Mouse (Mus musculus) kidney, embryonic 16.5 days (tissue): ENCODE data around the gene Myod1. TPM values are rescaled to one million over a fixed set of nuclear protein-coding genes. Genes with fewer than 3 reads are reported as not detected.

Experiments
- ATAC-seq: fragments of 200-750 bp; cut with Nextera tagmentation; 2 replicates; pipeline ENCODE4 v1.8.0; 2017; ENCODE audit warnings: moderate TSS enrichment; ENCODE audit not compliant: low FRiP score, low TSS enrichment
- H3K27ac ChIP-seq: fragments of 300-500 bp; sonication (generic); 2 replicates; pipeline ENCODE4 v1.5.1; 2014; ENCODE audit warnings: low read length
- H3K27me3 ChIP-seq: fragments of 300-500 bp; sonication (generic); 2 replicates; pipeline ENCODE4 v1.6.1; 2014; ENCODE audit warnings: low read length, control low read depth, mixed read lengths; ENCODE audit not compliant: insufficient read depth
- H3K36me3 ChIP-seq: fragments of 300-500 bp; sonication (generic); 2 replicates; pipeline ENCODE4 v1.6.1; 2014; ENCODE audit warnings: low read length, control low read depth, mixed read lengths; ENCODE audit not compliant: insufficient read depth
- H3K4me1 ChIP-seq: fragments of 300-500 bp; sonication (generic); 2 replicates; pipeline ENCODE4 v1.6.1; 2014; ENCODE audit warnings: low read length, control low read depth, mixed read lengths; ENCODE audit not compliant: insufficient read depth
- H3K4me2 ChIP-seq: fragments of 300-500 bp; sonication (generic); replicated peaks from 2 replicates; pipeline ENCODE4 v1.6.1; 2014; ENCODE audit warnings: low read depth, low read length
- H3K4me3 ChIP-seq: fragments of 300-500 bp; sonication (generic); 2 replicates; pipeline ENCODE4 v1.5.1; 2014; ENCODE audit warnings: mild to moderate bottlenecking, low read length
- H3K9ac ChIP-seq: fragments of 300-500 bp; sonication (generic); replicated peaks from 2 replicates; pipeline ENCODE4 v1.6.1; 2014; ENCODE audit warnings: low read length
- H3K9me3 ChIP-seq: fragments of 300-500 bp; sonication (generic); 2 replicates; pipeline ENCODE4 v1.6.1; 2016; ENCODE audit warnings: low read length, control low read depth
- WGBS: fragments of 180-500 bp; shearing (Covaris S2); extraction: QIAGEN DNeasy Blood & Tissue Kit; methylation state at CpG from one replicate; pipeline ENCODE4 v1.1.7; 2014; 5-methylcytosine and 5-hydroxymethylcytosine counted together
- polyA plus RNA-seq: library from polyadenylated mRNA; unstranded; fragments of >200 nt; fragmentation: Nextera tagmentation; extraction: Ambion mirVana; gene quantifications from 2 replicates; pipeline ENCODE4 v1.2.1, GENCODE M21; 2015

The Myod1 gene
- polyA plus RNA-seq: 0.69 and 0.81 TPM in 2 replicates

GRCm38 (mm10) chr7:46376172-46377007 is at the start of gene Myod1:
Gene Myod1 (plus strand): TSS chr7:46376474.
- 4% methylated on average over 44 of the region's 44 CpGs for WGBS

GRCm38 (mm10) chr7:46327896-46328295 is 48.4 kb upstream of the Myod1 start:
- Histone ChIP-seq H3K4me3 (no peak overlapping the region), H3K27ac (no peak overlapping the region), H3K9ac (no peak overlapping the region), H3K4me2 (no peak overlapping the region), H3K4me1 (no peaks in the 10 kb centered on the region), H3K9me3 (no peaks in the 10 kb centered on the region), H3K27me3 (no peaks in the 10 kb centered on the region), H3K36me3 (no peaks in the 10 kb centered on the region)
- WGBS: 42% methylated on average over 4 of the region's 4 CpGs
- ATAC-seq: no peak

More at GRCm38 (mm10) chr7:46376172-46377007, at the start of gene Myod1:
- H3K9me3 ChIP-seq: no peaks in the 10 kb centered on the region
- no peak within 1 kb of the TSS for H3K27ac ChIP-seq
- H3K4me1 ChIP-seq: peaks cover 11% of the 10 kb centered on the region
- H3K36me3 ChIP-seq: no peaks in the 10 kb centered on the region
- peak within 1 kb of the TSS; percentile 28; the same call in 1 of the 2 replicates for H3K4me2 ChIP-seq
- ATAC-seq: no peak
- peak within 1 kb of the TSS; percentile 14 for H3K4me3 ChIP-seq
- H3K27me3 ChIP-seq: peaks cover 63% of the 10 kb centered on the region
- H3K9ac ChIP-seq: no peak within 1 kb of the TSS

- no peak for ATAC-seq
- no peak overlapping the region for H3K4me3 ChIP-seq
- no peak overlapping the region for H3K9ac ChIP-seq
- no peak overlapping the region for H3K27ac ChIP-seq
- H3K4me2 ChIP-seq: no peak overlapping the region
- peaks cover 20% of the 10 kb centered on the region for H3K27me3 ChIP-seq
- 94% methylated on average over 9 of the region's 9 CpGs for WGBS
- H3K9me3 ChIP-seq: peaks cover 3% of the 10 kb centered on the region; the same call in 1 of the 2 replicates
- no peaks in the 10 kb centered on the region for H3K36me3 ChIP-seq
- H3K4me1 ChIP-seq: no peaks in the 10 kb centered on the region
Observed at GRCm38 (mm10) chr7:46337397-46337796, 38.9 kb upstream of the Myod1 start.

- no peak overlapping the region for H3K27ac ChIP-seq
- peak; percentile 86 for ATAC-seq
- H3K4me2 ChIP-seq: no peak overlapping the region
- H3K27me3 ChIP-seq: peaks cover 24% of the 10 kb centered on the region
- H3K36me3 ChIP-seq: no peaks in the 10 kb centered on the region
- H3K9me3 ChIP-seq: peaks cover 3% of the 10 kb centered on the region; the same call in 1 of the 2 replicates
- no peak overlapping the region for H3K9ac ChIP-seq
- no peaks in the 10 kb centered on the region for H3K4me1 ChIP-seq
- whole genome bisulfite sequencing: 15% methylated on average over 3 of the region's 3 CpGs
- no peak overlapping the region for H3K4me3 ChIP-seq
Observed at GRCm38 (mm10) chr7:46339818-46340217, 36.5 kb upstream of the Myod1 start.

DNA sequence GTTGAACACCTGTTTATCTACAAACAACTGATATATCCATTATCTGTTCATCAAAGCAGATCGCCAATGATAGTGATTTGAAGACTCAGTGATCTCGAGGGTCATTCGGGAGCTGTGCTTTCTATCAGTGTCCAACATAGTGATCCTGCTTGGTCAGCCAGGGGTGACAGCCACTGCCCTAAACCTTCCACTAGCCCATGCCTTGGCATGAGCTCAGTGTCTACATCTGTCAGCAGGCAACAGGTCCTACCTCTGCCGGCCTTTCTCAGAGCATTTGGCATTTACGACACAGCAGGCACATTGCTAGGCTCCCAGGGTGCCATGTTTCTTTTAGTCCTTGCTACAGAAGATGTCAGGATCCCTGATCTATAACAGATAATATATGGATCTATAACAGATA is 36.0 kb upstream of the Myod1 start:
- H3K4me2 ChIP-seq: no peak overlapping the region
- H3K27me3 ChIP-seq: peaks cover 27% of the 10 kb centered on the region
- H3K9ac ChIP-seq: no peak overlapping the region
- H3K36me3 ChIP-seq: no peaks in the 10 kb centered on the region
- no peak overlapping the region for H3K27ac ChIP-seq
- WGBS: 39% methylated on average over 5 of the region's 5 CpGs
- ATAC-seq: peak; percentile 84
- peaks cover 3% of the 10 kb centered on the region; the same call in 1 of the 2 replicates for H3K9me3 ChIP-seq
- H3K4me1 ChIP-seq: no peaks in the 10 kb centered on the region
- no peak overlapping the region for H3K4me3 ChIP-seq

DNA sequence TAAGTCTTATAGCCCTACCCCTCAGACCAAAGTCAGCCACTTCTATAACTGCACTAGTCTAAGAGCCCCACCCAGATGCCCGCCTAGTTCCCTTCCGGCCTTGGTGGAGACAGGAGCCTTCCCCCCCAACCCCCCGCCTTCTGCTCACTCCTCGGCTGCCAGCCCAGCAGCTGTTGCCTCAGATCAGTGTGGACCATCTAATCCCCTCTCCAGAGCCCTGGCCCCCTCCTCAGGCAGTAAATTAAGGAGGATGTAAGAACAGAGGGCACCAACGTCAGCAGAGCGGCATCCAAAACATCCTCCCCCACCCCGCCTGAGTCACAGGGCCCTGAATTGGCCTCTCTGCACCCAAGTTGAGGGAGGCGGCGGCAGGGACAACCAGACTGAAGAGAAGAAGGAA is 34.8 kb upstream of the Myod1 start:
- Histone ChIP-seq H3K36me3 (no peaks in the 10 kb centered on the region), H3K27me3 (peaks cover 27% of the 10 kb centered on the region), H3K9me3 (peaks cover 3% of the 10 kb centered on the region; the same call in 1 of the 2 replicates), H3K4me2 (no peak overlapping the region), H3K4me1 (no peaks in the 10 kb centered on the region), H3K9ac (no peak overlapping the region), H3K27ac (no peak overlapping the region), H3K4me3 (no peak overlapping the region)
- ATAC-seq: no peak
- 55% methylated on average over 9 of the region's 9 CpGs for WGBS

DNA sequence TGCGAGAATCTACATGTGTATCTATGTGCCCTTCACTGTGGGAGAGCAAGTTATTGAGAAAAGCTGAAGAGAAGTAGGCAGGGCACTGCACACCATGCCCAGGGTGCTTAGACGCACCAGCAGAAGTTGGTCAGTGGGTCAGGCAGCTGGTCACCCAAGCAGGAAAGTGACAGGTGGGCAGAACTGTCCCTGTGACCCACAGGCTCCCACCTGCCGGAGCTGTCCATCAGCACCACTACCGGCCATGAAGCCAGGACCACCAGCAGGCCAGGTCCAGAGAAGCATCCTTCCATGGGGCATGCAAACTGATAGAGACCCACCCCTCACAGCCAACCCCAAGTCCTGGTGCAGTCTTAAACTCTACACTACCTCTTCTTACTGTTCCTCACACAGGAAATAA is 28.6 kb upstream of the Myod1 start:
- Histone ChIP-seq H3K27ac (no peak overlapping the region), H3K36me3 (no peaks in the 10 kb centered on the region), H3K4me1 (no peaks in the 10 kb centered on the region), H3K4me2 (no peak overlapping the region), H3K27me3 (peaks cover 57% of the 10 kb centered on the region), H3K9ac (no peak overlapping the region), H3K9me3 (no peaks in the 10 kb centered on the region), H3K4me3 (no peak overlapping the region)
- no peak for ATAC-seq
- 67% methylated on average over 4 of the region's 4 CpGs for WGBS

DNA sequence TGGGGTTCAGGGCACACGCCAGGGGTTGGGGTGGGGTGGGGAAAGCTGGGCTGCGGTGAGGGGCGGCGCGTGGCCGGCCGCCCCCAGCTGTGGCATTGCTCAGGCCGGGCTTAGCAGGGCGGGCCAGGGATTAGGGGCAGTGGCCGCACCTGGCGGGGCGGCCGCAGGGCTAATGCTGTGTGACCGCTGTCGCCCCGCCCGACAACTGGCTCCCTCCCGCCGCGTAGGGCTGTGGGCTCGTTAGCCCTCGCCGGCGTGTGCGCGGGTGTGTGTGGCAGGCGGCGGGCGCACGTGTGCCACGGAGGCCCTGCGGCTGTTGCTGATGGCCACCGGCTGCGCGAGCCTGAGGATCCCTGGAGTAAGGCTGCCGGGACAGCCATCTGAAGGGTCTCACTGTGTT is 27.5 kb upstream of the Myod1 start:
- Histone ChIP-seq H3K36me3 (no peaks in the 10 kb centered on the region), H3K4me2 (no peak overlapping the region), H3K4me3 (no peak overlapping the region), H3K9me3 (no peaks in the 10 kb centered on the region), H3K9ac (no peak overlapping the region), H3K27ac (no peak overlapping the region), H3K4me1 (no peaks in the 10 kb centered on the region), H3K27me3 (peaks cover 57% of the 10 kb centered on the region)
- no peak for ATAC-seq
- WGBS: 3% methylated on average over 35 of the region's 36 CpGs

DNA sequence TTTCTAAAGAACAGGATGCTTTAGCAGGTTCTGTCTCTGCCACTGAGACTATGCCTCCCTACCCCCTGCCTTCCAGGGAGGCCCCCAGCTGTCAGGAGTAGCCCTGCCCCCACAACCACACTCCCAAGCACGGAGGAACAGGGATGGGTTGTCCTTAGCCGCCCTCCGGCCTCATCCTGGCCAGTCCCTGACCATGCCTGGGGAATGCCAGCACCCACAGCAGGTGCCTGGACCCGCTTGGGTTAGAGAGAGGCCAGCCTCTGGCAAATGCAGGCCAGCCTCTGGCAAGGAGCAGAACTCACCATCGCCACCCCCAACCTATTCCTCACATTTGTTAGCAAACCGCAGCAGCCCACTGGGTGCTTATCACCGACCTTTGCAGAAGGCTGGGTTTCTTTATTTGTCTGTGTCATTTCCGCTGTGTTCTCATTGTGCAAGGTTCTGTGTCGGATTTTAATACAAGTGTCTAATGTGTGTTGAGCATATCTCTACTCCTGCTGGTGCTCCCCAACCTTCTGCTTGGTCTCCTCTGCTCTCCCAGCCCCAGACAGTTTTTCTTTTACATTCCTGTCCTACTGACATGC is 26.1 kb upstream of the Myod1 start:
- no peak overlapping the region for H3K4me3 ChIP-seq
- no peak overlapping the region for H3K27ac ChIP-seq
- H3K4me2 ChIP-seq: no peak overlapping the region
- 54% methylated on average over 9 of the region's 9 CpGs for whole genome bisulfite sequencing
- no peaks in the 10 kb centered on the region for H3K4me1 ChIP-seq
- H3K9me3 ChIP-seq: no peaks in the 10 kb centered on the region
- H3K9ac ChIP-seq: no peak overlapping the region
- no peaks in the 10 kb centered on the region for H3K36me3 ChIP-seq
- ATAC-seq: no peak
- peaks cover 51% of the 10 kb centered on the region for H3K27me3 ChIP-seq

- H3K4me1 ChIP-seq: no peaks in the 10 kb centered on the region
- no peak overlapping the region for H3K4me3 ChIP-seq
- WGBS: 71% methylated on average over 2 of the region's 2 CpGs
- H3K9me3 ChIP-seq: no peaks in the 10 kb centered on the region
- no peak overlapping the region for H3K27ac ChIP-seq
- H3K4me2 ChIP-seq: no peak overlapping the region
- H3K27me3 ChIP-seq: peaks cover 37% of the 10 kb centered on the region
- H3K9ac ChIP-seq: no peak overlapping the region
- no peak for ATAC-seq
- no peaks in the 10 kb centered on the region for H3K36me3 ChIP-seq
Observed at GRCm38 (mm10) chr7:46352748-46353147, 23.5 kb upstream of the Myod1 start.
